Mouse (Mus musculus) retina, postnatal 7 days (tissue): Measurements from ENCODE around the gene C130032M10Rik.

ENCODE experiments used
- DNase-seq: peaks from one replicate; pipeline ENCODE4 v3.0.0-alpha.2; 2012; ENCODE audit warnings: low read depth, low spot score

Gene C130032M10Rik

DNA sequence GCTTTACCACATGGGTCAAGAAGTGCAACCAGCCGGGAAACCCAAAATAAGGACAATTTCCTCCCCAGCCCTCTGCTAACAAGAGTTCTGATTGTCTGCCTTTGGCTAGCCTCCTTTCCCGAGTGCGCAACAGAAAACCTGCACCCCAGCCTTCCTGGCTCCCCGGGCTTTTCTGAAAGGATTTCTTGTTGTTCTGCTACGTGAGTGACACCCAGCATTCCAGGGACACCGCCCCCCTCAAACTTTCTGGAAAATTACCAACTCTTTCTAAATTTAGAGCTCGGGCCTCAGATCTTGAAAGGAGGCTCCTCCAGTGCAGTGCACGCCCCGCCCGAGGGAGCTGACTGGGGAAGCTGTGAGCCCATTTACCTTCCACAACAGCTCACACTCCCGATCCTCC is at the start of gene C130032M10Rik:
TSS of gene C130032M10Rik (plus strand) at position 334 of the 400 bp plus-strand sequence.
- no peak for DNase-seq

- no peak for DNase-seq
These were observed 48.6 kb upstream of the C130032M10Rik start for GRCm38 (mm10) chr9:114466871-114467270.

GRCm38 (mm10) chr9:114468217-114468616 is 47.3 kb upstream of the C130032M10Rik start:
- DNase-seq: no peak

GRCm38 (mm10) chr9:114468701-114469100 is 46.8 kb upstream of the C130032M10Rik start:
- no peak for DNase-seq

GRCm38 (mm10) chr9:114471892-114472291 is 43.6 kb upstream of the C130032M10Rik start:
- DNase-seq: no peak

- no peak for DNase-seq
These were observed 38.5 kb upstream of the C130032M10Rik start for GRCm38 (mm10) chr9:114477019-114477418.

DNA sequence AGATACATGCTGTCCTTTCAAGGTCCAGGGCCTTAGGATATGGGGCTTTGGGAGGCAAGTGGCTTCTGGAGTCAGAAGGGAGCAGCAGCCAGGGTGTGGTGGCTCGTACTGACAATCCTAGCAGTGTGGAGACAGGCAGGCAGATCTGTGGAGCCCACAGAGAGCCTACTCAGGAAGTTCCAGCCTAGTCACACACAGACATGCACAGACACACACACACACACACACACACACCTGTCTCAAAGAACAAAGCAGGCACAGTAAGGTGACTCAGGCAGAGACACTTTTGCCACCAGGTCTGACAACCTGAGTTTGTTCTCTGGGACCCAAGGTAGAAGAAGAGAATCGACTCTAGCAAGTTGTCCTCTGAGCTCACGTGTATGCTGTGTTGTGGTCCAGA is 34.6 kb upstream of the C130032M10Rik start:
- DNase-seq: no peak

DNA sequence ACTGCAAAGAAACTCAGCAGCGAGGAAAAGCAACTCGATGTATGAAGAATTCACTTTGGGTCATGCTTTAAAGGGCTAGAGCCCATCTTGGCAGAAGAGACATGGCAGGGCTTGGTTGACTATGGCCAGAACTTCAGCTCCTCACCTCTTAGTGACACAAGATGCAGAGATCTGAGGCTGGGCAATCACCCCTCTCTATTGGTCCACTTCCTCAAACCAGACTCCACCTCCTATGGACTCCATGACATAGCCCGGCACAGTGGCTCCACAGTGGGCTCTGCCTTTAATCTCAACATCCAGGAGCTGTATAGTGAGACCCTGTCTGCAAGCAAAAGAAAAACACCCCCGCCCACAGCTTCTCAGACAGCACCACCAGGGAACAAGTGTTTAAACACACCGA is 30.7 kb upstream of the C130032M10Rik start:
- DNase-seq: no peak

- DNase-seq: no peak
These were observed 28.7 kb upstream of the C130032M10Rik start for GRCm38 (mm10) chr9:114486808-114487207.

GRCm38 (mm10) chr9:114487481-114488258 is 27.8 kb upstream of the C130032M10Rik start:
- no peak for DNase-seq

DNA sequence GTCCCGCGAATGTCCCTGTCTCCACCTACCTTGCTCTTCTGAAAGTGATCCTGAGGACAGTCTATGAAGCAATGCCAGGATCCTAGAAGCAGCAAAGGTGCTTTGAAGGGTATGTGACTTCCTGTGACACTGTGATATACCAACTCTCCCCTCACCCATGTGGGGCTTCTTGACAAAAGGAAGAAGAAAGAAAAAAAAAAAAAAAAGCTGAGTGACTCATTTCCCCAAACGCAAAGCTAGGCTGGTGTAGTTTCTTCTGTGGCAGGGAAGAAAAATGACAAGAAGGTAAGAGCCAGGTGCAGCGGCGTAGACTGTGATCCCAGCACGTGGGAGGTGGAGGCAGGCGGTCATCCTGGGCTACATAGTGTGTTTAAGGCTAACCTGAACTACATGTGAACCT is 19.0 kb upstream of the C130032M10Rik start:
- no peak for DNase-seq

DNA sequence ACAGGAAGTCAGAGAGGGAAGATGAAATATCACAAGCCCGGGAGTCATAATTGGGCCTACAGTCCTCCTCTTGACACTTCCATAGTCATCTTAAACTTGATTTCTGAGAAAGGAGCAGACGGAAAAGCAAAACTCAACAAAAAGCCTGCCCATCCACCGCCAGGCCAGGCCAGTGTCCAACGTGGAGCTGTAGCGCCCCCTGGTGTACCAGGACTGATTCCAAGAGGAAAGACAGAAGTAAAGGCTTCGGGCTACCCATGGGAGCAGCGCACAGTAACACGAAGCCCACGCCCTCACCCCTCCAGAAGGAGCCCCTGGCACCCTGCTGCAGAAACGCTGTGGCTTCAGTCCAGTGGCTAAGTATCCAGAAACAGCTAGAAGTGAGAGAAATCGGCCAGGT is 17.3 kb upstream of the C130032M10Rik start:
- DNase-seq: peak; percentile 75

DNA sequence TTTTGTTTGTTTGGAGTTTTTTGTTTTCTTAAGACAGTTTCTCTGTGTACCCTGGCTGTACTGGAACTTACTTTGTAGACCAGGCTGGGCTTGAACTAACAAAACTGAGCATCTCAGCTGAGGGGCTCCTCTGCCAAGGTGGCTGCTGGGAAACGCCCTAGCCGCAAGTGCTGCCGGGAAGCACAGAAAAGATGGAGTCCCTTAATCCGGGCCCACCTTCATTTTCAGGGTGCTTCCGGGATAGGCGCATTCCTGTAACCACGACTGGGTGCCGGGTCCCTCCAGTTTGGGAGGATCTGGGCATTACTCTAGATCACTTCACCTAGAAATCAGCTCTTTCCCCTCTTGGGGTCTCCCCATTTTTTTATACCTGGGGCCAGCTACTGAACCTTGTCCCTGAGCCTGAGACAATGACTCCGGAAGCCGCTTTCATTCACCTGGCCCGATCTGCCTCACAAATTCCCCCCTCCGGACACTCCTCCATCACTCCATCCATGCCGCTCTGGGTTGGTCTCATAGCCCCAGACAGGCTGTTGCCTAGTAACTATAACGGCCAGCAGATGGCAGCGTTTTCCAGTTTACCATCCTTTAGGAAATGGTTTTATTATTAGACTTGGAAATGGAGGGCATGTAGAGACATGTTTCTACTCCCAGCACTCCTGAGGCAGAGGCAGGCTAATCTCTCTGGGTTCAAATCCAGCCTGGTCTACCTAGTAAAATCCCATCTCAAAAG is 15.5 kb upstream of the C130032M10Rik start:
- DNase-seq: peak; percentile 61

DNA sequence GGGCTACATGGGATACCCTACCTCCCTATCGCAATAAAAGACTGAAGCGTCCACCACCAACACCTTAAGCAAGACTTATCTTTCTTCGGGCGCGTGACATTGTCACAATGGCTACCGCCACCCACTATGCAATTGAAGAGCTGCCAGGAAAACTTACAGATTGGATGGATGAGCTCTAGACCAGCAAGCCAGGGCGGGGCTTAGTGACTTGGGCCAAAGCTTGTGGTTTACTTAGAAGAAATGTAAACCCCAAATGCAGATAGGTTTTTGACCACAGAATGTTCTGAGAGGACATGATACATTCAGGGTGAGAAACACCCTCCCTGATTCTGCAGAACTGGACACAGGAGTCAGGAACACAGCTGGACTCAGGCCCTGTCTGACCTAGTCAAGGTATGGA is 14.4 kb upstream of the C130032M10Rik start:
- DNase-seq: no peak

- no peak for DNase-seq
These were observed 13.6 kb upstream of the C130032M10Rik start for GRCm38 (mm10) chr9:114501913-114502312.

DNA sequence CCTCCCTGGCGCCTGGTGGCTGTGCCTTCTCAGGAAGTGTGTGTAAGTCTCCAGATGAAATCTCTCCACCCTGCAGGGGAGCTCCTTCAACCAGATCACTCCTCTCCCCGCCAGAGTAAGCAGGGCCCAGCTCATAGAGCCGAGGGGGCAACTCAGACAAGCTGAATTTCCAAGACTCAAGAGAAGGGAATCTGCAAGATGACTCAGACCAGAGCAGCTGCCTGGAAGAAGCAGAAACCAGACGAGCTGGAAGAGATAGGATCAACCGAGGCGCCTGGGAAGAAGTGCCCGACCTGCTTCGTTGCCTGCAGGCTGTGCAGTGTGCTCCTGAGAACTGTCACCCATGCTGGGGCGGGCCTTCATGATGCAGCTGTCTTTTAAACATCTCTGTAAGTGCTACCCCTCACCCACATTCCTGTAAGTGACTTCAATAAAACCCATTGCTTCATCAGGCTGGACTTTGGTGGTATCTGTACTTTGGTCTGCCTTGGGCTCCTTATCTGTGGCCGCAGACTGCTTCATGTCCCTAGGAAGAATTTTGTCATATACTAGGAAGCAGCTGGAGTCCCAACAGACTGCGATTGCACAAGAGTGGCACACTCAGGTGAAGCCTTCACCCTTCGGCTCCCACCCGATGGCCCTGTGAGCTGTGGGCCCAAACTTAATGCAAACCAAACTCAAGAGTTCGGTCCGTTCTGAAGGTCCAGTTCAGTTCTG is 12.6 kb upstream of the C130032M10Rik start:
- no peak for DNase-seq

DNA sequence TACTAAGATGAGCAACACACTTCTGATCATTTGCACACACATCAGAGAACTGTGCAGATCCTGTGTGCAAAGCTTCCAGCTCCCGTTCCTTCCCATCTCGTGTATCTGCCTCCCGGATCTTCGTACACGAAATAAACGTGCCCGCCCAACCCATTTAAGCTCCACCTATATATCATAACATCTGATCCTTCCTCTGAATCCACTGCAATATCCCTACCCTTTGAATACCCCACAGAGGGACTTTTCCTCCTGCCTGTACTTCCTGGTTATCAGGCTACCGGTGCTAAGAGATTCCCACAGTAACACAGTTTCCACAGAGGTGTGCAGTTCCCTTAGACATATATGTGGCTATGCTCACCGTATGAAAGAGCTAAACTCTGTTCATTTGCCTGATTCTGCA is 10.7 kb upstream of the C130032M10Rik start, which contains the start of gene Ccr4:
TSS of gene Ccr4 (minus strand) at position 101 of the 400 bp plus-strand sequence.
- no peak for DNase-seq

GRCm38 (mm10) chr9:114506564-114506963 is 8.9 kb upstream of the C130032M10Rik start:
- DNase-seq: no peak

DNA sequence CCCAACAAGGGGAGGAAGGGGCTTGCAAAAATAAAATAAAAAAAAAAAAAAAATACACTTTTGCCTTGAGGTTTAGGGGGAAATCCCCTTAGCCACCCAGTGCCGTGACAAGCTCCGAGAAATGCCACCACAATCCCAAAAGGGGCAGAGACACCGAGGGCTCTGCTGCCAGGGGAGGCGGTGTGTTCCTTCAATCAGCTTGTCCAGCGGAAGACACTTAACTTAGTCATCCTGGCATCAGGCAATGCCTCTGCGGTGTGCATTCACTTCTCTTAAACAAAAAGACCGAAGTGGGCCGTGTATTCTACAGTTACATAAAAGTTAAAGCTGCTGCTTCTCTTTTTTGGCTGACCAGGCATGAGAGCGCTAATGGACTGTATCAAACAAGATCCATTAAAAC is 8.1 kb upstream of the C130032M10Rik start:
- DNase-seq: no peak

GRCm38 (mm10) chr9:114509785-114510184 is 5.7 kb upstream of the C130032M10Rik start:
- no peak for DNase-seq

- no peak for DNase-seq
These were observed 2.7 kb upstream of the C130032M10Rik start for GRCm38 (mm10) chr9:114512831-114513230.

GRCm38 (mm10) chr9:114517924-114518497 is 2.5 kb downstream of the C130032M10Rik start:
- no peak for DNase-seq
